Mouse (Mus musculus): ENCODE data around the gene Uxs1. TPM values are rescaled to one million over a fixed set of nuclear protein-coding genes. Genes with fewer than 3 reads are reported as not detected.
A peak's percentile ranks its signal among the peaks of the same experiment; 100 is the strongest.

Uxs1 gene
- polyA plus RNA-seq, 1 experiment from 2014 or later = 32.3 TPM

DNA sequence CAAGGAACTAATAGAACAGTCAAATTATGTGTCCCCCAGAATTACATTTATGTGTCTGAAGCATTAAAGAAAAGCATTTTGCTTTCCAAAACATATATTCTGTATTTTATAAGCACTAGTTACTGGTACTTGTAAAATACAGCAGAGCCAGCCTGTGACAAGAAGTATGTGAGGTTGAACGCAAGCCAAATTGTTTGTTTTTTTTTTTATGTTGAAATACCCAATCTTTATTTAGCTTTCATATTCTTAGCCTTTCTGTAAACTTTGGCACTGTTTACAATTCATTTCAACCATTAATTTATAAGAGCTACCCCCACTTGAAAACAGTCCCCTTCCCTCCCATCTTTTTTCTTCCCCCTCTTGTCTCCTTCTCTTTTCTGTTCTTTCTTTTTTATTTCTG, 28.0 kb upstream of the Uxs1 start:
- Histone ChIP-seq H3K36me3 (ENCODE audit: insufficient read depth) (no peaks in the 10 kb centered on the region), H3K4me1 (ENCODE audit: insufficient read depth) (no peaks in the 10 kb centered on the region), H3K9me3 (ENCODE audit: low read depth, low read length) (no peaks in the 10 kb centered on the region), H3K4me3 (ENCODE audit: low read depth, low read length) (no peak overlapping the region), H3K27me3 (ENCODE audit: insufficient read depth, low read length) (no peaks in the 10 kb centered on the region), H3K4me2 (no peak overlapping the region), H3K27ac (ENCODE audit: low read depth) (no peak overlapping the region), H3K9ac (no peak overlapping the region)
- TF ChIP-seq CTCF (IDR thresholded peaks at IDR 0.05; ENCODE audit: low read depth) = no peak
- WGBS = 38% methylated on average over 1 of the region's 1 CpGs
- peak; percentile 80 for DNase-seq
- no peak for ATAC-seq (ENCODE audit: insufficient read depth)

DNA sequence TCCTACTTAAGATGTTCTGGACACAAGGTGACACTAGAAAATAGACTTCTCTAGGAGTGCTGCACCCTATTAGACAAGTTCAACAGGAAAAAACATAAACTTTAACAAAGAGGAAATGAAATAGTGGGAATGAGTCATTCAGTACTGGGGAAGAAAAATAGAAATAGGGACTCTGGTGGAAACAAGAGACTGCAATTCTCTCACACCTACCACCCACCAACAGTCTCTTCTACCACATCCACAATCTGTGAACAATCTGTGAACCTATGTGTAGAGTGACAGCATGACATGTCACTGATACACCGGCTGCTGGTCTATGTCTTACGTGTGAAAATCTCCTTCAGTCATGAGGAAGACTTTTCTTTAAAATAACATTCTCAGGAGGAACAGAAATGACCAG, 15.8 kb upstream of the Uxs1 start:
- Histone ChIP-seq H3K36me3 (ENCODE audit: insufficient read depth) (no peaks in the 10 kb centered on the region), H3K27ac (ENCODE audit: low read depth) (no peak overlapping the region), H3K27me3 (ENCODE audit: insufficient read depth, low read length) (no peaks in the 10 kb centered on the region), H3K4me3 (ENCODE audit: low read depth, low read length) (no peak overlapping the region), H3K9ac (no peak overlapping the region), H3K4me2 (no peak overlapping the region), H3K9me3 (ENCODE audit: low read depth, low read length) (no peaks in the 10 kb centered on the region), H3K4me1 (ENCODE audit: insufficient read depth) (no peaks in the 10 kb centered on the region)
- WGBS = 79% methylated on average over 2 of the region's 2 CpGs
- DNase-seq = no peak
- ATAC-seq (ENCODE audit: insufficient read depth) = no peak
- no peak for TF ChIP-seq CTCF (IDR thresholded peaks at IDR 0.05; ENCODE audit: low read depth)

DNA sequence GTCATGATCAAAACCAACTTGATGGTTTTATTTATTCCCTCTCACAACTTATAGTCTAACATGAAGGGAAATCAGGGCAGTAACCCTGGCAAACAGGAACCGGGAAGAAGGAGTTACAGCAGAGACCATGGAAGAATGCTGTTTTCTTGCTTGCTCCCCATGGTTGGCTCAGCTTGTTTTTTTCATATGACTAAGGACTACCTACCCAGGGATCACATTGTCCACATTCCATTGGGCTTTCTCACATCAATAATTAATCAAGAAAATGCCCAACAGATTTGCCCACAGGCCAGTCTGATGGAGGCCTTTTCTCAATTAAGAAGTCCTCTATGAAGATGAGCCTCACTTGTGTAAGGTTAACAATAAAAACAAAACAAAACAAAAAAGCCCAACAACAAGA, 9.6 kb upstream of the Uxs1 start:
- Histone ChIP-seq H3K27me3 (ENCODE audit: insufficient read depth, low read length) (no peaks in the 10 kb centered on the region), H3K4me1 (ENCODE audit: insufficient read depth) (no peaks in the 10 kb centered on the region), H3K4me3 (ENCODE audit: low read depth, low read length) (no peak overlapping the region), H3K9ac (no peak overlapping the region), H3K4me2 (no peak overlapping the region), H3K9me3 (ENCODE audit: low read depth, low read length) (no peaks in the 10 kb centered on the region), H3K27ac (ENCODE audit: low read depth) (no peak overlapping the region), H3K36me3 (ENCODE audit: insufficient read depth) (no peaks in the 10 kb centered on the region)
- DNase-seq (no peak), ATAC-seq (ENCODE audit: insufficient read depth) (no peak)
- no peak for TF ChIP-seq CTCF (IDR thresholded peaks at IDR 0.05; ENCODE audit: low read depth)
- WGBS = 74% methylated on average over 1 of the region's 1 CpGs

DNA sequence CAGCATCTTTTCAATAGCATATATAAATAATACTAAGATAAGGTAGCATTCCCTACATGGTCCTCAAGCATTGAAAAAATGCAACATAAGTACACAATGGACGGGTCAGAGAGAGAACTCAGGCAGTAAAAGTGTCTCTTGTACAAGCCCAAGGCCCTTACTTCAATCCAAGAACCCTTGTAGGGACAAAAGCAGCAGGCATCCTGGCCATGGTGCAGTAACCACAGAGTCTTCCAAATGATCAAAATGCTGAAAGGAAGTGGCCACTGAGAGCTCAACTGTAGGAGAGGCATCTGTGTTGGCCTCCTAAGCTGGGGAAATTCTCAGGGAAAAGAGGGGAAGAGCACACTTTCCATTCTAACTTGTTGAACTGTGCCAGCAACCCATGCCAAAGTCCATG, 2.5 kb upstream of the Uxs1 start:
- WGBS = 29% methylated on average over 1 of the region's 1 CpGs
- no peak for TF ChIP-seq CTCF (IDR thresholded peaks at IDR 0.05; ENCODE audit: low read depth)
- Histone ChIP-seq H3K4me2 (no peak overlapping the region), H3K4me3 (ENCODE audit: low read depth, low read length) (no peak overlapping the region), H3K4me1 (ENCODE audit: insufficient read depth) (peaks cover 3% of the 10 kb centered on the region; the same call in 1 of the 2 replicates), H3K27me3 (ENCODE audit: insufficient read depth, low read length) (no peaks in the 10 kb centered on the region), H3K9me3 (ENCODE audit: low read depth, low read length) (no peaks in the 10 kb centered on the region), H3K27ac (ENCODE audit: low read depth) (no peak overlapping the region), H3K36me3 (ENCODE audit: insufficient read depth) (no peaks in the 10 kb centered on the region), H3K9ac (no peak overlapping the region)
- no peak for DNase-seq
- ATAC-seq (ENCODE audit: insufficient read depth) = no peak

DNA sequence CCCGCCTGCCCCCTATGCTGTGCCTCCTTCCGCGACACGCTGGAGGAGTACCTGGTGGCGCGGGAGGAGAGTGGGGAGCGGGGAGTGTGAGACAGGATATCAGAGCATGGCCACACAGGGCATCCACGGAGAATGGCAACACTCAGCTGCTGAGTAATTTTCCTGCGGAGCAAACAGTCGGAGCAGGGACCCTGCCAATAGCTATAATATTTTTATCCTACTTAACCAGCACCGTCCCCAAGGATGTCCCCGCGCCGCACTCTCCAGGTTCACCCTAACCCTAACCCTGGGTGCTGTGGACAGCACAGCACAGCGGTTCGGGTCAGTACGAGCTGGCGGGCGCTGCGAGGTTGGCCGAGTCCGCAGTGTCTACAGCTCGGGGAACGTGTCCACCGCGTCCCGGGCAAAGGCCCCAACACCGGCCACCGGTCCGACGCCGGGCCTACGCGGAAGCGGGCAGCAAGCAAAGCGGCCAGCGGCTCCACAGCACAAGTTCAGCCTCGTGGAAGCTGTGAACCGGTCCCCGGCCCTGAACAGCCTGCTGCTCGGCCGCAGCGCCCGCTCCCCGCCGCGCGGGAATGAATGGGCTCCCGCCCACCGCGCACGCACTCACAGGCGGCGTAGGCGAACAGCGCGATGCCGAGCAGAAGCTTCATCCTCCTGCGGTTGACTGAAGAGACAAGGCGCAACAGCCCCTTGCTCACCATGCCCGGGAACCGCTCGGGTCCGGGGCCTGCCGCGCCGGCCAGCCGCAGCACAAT, 418 bp downstream of the Uxs1 start:
- no peak for DNase-seq
- no peaks in the 10 kb centered on the region for H3K9me3 ChIP-seq (ENCODE audit: low read depth, low read length)
- no peak for TF ChIP-seq CTCF (IDR thresholded peaks at IDR 0.05; ENCODE audit: low read depth)
- peaks cover 3% of the 10 kb centered on the region; the same call in 1 of the 2 replicates for H3K4me1 ChIP-seq (ENCODE audit: insufficient read depth)
- ATAC-seq (ENCODE audit: insufficient read depth) = peak; percentile 78
- H3K9ac ChIP-seq = peak overlapping the region; percentile 87
- H3K27me3 ChIP-seq (ENCODE audit: insufficient read depth, low read length) = no peaks in the 10 kb centered on the region
- peak overlapping the region; percentile 81 for H3K4me3 ChIP-seq (ENCODE audit: low read depth, low read length)
- peak overlapping the region; percentile 93 for H3K27ac ChIP-seq (ENCODE audit: low read depth)
- peak overlapping the region; percentile 96 for H3K4me2 ChIP-seq
- no peaks in the 10 kb centered on the region for H3K36me3 ChIP-seq (ENCODE audit: insufficient read depth)
- WGBS = under 1% methylated on average over 68 of the region's 68 CpGs

DNA sequence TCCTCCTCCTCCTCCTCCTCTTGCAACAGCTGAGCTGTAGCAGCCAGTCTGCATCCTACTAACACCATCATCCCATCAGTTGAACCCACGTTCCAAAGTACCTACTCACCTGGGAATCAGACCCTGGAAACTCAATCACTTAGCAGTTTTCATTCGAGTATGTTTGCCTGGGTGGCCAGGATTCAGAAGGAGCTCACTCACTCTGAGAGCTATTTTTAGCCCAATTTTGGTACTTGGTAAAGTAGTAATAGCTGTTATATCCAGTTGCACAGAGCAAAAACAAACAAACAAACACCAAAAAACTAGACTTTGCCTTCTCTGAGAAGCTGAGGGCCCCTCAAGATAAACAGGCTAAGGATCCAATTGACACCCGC, 985 bp downstream of the Uxs1 start:
- H3K9ac ChIP-seq = peak overlapping the region; percentile 87
- WGBS = 0% methylated on average over 3 of the region's 3 CpGs
- H3K4me1 ChIP-seq (ENCODE audit: insufficient read depth) = peaks cover 3% of the 10 kb centered on the region; the same call in 1 of the 2 replicates
- no peaks in the 10 kb centered on the region for H3K9me3 ChIP-seq (ENCODE audit: low read depth, low read length)
- H3K4me2 ChIP-seq = peak overlapping the region; percentile 96
- ATAC-seq (ENCODE audit: insufficient read depth) (no peak), DNase-seq (peak; percentile 27)
- peak overlapping the region; percentile 81 for H3K4me3 ChIP-seq (ENCODE audit: low read depth, low read length)
- no peaks in the 10 kb centered on the region for H3K36me3 ChIP-seq (ENCODE audit: insufficient read depth)
- no peak for TF ChIP-seq CTCF (IDR thresholded peaks at IDR 0.05; ENCODE audit: low read depth)
- no peaks in the 10 kb centered on the region for H3K27me3 ChIP-seq (ENCODE audit: insufficient read depth, low read length)
- H3K27ac ChIP-seq (ENCODE audit: low read depth) = peak overlapping the region; percentile 93

DNA sequence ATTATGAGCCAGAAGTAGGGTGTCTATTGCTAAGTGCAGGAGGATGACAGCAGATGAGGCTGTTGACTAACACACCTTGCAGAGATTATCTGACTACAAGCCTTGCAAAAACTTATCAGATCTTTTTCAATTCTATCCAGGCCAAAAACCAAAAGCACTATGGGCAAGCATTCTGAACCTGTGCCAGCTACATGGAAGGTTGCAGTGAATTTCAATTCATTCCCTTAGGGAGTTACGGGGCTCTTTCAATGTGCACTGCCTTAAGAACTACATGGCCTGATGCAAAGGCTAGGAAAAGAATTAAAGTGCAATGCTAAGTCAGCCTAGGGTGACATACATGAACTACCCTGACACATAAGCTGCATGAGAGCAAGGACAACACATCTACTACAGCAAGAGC, 4.2 kb downstream of the Uxs1 start:
- no peak overlapping the region for H3K27ac ChIP-seq (ENCODE audit: low read depth)
- no peak for TF ChIP-seq CTCF (IDR thresholded peaks at IDR 0.05; ENCODE audit: low read depth)
- no peak overlapping the region for H3K9ac ChIP-seq
- no peaks in the 10 kb centered on the region for H3K36me3 ChIP-seq (ENCODE audit: insufficient read depth)
- H3K27me3 ChIP-seq (ENCODE audit: insufficient read depth, low read length) = no peaks in the 10 kb centered on the region
- H3K4me1 ChIP-seq (ENCODE audit: insufficient read depth) = peaks cover 3% of the 10 kb centered on the region; the same call in 1 of the 2 replicates
- no peaks in the 10 kb centered on the region for H3K9me3 ChIP-seq (ENCODE audit: low read depth, low read length)
- H3K4me2 ChIP-seq = no peak overlapping the region
- ATAC-seq (ENCODE audit: insufficient read depth) (no peak), DNase-seq (no peak)
- 95% methylated on average over 1 of the region's 1 CpGs for WGBS
- H3K4me3 ChIP-seq (ENCODE audit: low read depth, low read length) = no peak overlapping the region

Data from lung, embryonic 14.5 days (tissue).